Mouse (Mus musculus): Measurements from ENCODE around the gene Sox6. TPM values are rescaled to one million over a fixed set of nuclear protein-coding genes. Genes with fewer than 3 reads are reported as not detected.

Sox6 gene
- total RNA-seq, 4 experiments from 2014 or later = 10.8 to 17.3 (median 12.6) TPM

DNA sequence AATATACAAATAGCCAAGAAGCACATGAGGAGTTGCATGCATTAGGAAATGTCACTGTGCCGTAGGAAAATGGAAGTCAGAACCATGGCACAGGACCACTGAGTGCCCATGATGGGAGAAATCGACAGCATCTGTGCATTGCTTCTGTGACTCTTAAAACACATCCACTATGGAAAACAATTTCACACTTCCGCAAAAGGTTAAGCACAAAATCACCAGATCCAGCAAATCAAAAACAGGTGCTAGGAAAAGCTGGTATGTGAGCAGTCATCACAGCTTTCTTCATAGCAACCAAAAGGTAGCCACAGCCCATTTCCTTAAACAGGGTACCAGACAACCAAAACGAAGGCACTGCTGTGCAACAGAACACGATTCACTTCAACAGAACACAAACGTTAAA, 52.9 kb downstream of the Sox6 start:
- DNase-seq = no peak

DNA sequence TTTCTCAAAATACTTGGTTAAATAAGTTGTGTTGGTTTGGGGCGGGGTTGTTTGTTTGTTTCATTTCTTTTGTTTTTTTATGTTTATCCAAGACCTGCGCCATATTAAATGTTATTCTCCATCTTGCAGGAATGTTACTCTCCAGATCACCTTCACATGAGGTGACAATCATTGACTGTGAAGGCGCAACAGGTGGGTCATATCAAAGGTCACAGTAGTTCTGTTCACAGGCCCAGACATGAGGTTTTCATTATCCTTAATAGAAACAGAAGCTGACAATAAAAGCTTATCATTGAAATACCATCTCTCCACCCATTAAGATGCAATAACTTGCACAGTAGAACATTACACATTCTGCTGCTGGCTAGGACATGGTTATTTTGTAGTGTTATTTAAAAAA, 54.5 kb downstream of the Sox6 start:
- DNase-seq = no peak

DNA sequence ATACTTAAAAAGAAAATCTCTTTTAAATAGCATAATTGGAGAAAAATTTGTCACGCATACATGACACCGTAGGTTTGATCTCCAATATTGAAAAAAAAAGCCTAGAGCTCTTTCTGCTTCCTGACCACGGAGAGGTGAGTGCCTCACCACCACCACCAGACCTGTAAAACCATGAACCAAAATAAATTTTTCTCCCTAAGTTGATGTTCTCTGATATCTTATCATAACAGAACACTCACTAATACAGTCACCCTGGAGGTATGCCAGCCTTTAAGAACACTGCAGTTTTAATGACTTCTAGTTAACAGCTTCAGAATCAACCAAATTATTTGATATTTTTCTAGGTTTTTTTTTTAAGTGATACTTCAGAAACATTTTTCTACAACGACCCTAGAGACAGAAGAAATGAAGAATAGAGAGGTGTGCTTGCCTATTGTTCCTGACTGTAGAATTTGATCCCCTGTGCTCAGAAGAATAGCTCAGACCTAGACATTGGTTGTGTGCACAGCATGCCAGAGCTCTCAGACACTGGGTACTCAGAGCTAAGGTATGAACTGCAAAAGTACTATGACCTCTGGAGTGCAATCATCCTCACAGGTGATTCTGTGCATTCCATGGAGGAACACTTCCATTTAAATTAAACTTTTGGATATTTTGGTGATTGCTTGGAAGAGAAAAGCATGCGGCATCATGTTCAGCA, 58.6 kb downstream of the Sox6 start:
- DNase-seq = no peak

DNA sequence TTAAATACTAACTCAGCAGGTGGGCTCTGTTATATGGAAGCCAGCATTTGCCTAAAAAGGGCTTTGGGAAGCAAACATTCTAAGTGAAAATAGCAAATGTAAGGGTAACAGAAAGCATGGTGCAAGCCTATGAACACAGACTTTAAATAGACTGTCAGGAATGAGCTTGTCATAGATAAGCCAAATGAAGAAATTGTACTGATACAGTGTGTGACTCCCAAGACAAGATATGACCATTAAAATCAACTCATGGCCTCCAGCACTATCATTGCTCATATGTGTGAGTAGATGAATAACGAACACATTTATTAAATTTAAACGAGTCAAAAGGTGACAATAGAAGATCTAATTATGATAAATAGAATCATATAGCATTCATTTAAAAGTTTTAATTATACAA, 64.1 kb downstream of the Sox6 start:
- no peak for DNase-seq

DNA sequence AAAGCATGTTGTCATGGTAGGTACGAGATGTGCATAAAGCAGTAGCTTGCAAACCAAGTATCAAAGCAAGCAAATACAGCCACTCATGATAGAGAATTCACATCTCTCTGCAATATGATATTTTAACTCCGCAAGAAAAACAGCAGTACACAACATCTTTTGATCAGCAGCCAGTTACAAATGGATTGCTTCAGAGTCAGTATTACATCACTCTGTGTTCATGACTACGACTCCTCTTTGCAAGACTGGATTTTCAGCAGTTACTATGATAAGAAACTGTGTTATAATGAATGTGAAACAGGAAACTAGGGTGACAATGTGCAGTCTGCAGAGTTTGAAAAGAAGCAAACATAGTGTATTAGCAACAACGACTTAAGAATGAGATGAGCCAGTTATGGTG, 71.4 kb downstream of the Sox6 start:
- DNase-seq = no peak

DNA sequence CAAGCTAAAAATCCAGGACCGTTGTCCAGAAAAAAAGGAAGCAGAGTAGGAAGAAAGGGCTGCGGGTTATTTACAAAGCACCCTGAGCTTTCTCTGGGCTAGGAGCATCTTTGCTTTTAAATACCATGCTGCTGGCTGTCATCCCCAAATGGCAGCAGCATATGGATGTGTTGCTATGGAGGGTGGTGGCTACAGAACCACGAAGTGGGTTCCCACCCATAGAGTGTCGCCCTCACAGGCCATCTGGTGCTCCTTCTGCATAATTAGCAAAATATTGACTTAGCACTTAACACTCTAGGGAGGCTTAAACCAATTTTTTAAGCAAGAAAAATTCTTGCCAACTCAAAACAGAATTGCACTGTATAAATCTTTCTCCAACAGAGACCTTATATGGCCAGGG, 72.4 kb downstream of the Sox6 start:
- DNase-seq = no peak

DNA sequence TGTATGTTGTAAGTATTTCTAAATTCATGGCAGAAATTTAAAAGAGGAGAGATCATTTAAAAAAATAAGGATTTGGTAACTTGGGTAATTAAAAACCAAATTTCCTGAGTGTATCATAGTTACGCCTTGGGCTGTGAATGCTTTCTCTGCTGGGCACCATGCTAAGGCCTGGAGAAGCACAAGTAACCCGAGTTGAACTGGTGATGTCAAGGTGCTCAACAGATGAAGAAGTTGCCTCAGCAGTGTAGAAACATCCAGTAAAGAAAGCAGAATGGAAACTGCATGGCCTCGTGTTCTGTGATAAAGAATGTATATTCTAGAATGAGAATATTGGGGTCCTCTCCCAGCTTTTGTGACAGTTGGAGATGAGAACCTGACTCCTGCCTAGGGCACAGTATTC, 85.5 kb downstream of the Sox6 start:
- DNase-seq = no peak

DNA sequence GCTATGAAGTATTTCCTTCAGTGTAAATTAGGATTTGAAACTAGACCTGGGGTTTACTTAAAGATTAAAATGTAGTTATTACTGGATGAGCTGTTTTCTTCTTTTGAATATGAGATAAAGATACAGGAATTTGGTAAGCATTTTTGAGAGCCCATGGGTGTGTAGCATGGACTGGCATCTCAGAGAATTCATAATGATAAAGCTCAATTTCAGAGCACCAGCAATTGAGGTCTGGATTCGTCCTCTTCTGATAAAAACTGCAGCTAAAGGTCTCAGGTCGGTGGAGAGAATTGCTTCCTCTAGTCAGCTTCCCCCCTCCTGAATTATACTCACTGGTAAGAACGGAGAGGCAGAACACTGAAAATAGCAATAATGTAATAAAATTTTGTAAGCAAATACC, 86.4 kb downstream of the Sox6 start:
- DNase-seq = no peak

DNA sequence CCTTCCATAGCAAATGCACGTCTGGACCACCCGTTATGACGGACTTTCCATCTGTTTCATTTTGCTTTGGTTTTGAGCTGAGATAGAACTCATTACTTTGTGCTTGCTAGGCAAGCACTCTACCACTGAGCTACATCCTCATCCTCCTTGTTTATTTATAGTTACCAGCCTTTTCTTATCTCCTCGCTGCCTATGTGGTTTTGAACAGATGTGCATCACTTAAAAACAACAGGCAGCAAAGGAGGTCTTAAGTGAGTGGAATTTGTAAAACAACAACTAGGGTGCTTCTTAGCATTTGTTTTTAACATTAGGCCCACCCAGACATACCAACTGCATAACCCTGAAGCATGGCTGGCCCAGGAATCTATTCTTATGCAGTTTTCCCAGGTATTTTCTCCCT, 86.9 kb downstream of the Sox6 start:
- DNase-seq = no peak

DNA sequence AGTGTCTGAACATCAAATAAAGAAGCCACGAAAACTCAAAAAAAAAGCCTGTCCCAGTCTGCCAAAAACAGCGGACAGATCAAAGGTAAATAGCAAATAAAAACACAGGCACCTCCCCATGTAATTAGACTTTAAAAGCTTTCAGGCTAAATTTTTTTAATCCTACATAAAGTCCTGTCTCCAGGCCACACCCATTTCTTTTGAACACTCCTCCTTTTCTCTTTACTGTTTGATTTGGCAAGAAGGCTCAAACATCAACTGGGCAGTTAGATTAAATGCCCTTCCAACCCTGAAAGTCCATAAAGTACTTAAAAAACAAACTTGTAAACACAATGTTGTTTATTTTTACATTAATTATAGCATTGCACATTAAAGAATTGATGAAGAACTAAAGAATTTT, 90.7 kb downstream of the Sox6 start:
- no peak for DNase-seq

DNA sequence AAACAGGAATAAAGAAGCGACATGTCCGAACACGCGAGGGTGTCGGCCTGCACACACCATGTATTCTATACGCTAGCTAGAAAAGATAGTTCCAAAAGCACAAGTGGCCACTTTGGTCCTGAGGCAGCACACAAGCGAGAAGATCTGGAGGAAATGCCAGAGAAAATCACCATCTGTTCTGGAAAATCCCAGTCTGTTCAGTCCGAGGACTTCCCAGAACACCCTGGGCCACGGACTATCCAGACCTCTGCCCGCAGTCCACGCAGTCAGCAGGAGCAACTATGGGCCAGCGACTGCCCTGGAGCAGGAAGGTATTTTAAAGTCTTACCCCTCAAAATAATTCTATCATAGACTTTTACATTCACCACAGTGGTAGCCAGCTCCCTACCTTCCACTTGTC, 92.0 kb downstream of the Sox6 start:
- no peak for DNase-seq

DNA sequence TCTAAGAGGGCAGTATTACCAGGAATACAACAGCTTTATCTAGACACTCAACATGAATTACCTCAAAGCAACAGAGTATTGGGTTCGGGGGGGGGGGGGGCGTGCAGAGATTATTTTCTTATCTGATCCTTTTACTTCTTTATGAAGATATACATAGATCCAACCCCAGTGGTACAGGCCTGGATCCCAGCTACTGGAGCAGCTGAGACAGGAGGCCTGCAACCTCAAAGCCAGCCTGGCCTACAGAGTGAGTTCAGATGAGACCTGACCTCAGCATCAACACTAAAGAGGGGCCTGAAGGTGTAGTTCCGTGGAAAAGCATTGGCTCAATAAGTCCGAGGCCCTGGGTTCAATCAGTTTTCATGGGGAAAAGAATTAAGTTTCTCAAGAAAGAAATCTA, 93.1 kb downstream of the Sox6 start:
- DNase-seq = no peak

DNA sequence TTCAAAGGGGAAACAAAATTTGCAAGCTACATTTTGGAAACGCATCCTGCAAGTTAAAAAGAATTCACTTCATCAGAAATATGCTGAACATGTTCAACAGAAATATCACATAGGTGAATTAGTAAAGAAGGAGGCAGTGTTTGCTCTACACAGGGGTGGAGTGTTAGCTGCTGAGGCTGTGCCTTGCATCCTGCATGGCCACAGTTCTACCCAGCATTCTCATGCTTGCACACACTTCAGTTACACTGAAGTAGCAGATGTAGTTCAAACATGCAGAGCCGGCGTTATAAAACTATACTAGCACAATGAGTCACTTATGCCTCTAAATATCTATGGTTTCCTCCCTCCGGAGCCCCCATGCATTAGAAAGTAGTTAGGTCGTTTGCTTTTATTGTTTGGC, 94.3 kb downstream of the Sox6 start:
- DNase-seq = no peak

DNA sequence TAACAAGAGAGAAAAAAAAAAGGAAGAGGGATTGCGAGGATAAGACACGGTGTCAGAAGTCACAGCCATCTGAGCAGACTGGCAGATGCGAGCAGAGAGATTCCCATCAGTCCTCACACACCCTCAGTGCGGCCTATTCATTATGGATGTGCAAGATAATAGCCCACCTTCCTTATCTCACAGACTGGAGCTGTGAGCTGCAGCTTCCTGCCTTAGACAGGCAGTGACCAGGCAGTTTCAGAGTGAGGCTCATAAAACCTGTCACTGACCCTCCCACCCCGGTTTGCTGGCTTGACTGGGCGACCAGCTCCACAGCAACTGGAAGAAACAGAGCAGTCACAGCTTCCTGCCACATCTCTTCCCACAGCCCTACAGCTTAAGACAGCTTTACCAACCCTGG, 96.8 kb downstream of the Sox6 start:
- DNase-seq = no peak

DNA sequence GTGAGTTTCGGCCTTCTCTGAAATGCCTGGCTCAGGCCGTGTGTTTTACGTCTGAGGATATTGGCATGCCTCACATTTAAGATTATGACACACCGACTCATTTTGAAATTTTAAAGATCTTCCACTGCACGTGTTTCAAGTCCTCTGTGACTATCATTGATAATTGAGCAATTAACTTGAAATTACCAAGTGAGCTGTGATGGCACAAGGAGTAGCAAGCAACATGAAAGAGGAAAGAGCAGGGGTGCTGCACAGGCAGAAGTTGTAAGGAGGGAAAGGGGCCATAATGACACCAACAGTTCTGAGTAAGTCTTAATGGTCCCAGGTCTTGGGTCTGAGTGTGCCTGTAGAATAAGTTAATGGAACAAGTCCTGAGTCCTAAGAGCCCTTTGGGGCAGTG, 99.3 kb downstream of the Sox6 start:
- no peak for DNase-seq

DNA sequence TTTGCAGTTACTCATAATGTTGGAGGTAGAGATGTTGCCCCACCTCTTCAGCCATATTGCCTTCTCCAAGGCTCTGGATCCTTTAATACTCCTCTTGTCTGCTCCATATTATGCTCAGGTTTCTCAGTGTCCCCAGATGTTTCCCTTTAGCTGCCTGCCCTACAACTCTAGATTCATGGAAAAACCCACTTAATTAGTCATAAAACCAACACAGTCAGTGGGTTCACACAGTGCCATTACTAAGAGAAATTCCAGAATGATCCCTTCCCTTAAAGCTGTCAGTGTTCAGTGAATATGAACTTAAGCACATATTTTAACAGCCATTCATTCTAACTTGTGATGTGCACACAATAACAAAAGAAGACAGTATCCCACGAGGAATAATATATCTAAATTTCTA, 101.7 kb downstream of the Sox6 start:
- no peak for DNase-seq

DNA sequence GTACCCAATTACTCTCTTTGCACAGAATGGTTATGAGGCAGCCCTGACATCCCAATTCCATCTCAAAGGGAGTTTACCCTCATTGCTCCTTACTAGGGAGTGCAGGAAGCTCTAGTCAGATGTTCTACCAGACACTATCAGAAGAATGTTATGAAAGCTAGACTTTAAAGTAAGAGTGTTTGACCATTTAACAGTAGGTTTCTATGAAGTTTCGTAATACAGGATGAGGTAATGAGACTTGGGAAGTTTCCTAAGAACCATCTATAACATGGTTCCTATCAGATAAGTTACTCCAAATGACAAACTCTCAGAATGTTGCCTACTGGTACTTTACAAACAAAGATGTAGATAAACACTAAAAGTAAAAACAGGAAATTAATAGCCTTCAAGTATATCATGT, 123.3 kb downstream of the Sox6 start:
- DNase-seq = no peak

DNA sequence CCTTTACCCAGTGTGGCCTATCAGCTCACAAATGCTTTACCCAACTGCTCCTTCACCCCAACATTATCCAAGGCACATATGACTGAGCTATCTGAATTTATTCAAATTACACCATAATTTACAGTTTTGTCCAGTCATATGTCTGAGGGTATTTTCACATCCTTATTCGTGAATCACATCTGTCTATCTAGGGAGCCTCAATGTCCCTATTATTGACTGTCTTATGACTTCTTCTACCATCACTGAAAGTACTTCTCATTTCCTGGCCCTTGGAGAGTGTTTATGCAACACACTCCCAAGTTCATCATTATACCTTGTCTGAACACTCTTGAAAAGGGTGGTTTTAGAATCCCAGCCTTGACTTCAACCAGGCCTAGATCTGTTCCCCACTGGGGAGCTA, 128.3 kb downstream of the Sox6 start:
- DNase-seq = no peak

DNA sequence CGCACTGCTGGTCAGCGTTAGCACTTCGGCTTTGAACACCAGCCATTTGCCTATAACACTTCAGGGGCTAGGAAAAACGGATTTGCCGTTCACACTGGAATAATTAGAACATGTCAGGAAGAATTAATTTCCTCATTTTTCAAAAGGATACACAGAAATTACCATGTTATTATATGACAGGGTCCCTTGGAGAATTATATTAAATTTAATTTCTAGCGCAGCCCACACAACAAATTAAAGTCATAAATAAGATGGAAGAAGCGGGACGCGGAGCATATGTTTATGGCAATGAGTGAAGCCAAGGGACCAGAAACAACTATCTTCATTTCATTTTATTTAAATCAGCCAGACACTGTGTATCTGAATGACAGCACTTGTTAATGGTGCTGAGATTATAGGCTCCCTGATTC, 133.8 kb downstream of the Sox6 start:
- DNase-seq = no peak

DNA sequence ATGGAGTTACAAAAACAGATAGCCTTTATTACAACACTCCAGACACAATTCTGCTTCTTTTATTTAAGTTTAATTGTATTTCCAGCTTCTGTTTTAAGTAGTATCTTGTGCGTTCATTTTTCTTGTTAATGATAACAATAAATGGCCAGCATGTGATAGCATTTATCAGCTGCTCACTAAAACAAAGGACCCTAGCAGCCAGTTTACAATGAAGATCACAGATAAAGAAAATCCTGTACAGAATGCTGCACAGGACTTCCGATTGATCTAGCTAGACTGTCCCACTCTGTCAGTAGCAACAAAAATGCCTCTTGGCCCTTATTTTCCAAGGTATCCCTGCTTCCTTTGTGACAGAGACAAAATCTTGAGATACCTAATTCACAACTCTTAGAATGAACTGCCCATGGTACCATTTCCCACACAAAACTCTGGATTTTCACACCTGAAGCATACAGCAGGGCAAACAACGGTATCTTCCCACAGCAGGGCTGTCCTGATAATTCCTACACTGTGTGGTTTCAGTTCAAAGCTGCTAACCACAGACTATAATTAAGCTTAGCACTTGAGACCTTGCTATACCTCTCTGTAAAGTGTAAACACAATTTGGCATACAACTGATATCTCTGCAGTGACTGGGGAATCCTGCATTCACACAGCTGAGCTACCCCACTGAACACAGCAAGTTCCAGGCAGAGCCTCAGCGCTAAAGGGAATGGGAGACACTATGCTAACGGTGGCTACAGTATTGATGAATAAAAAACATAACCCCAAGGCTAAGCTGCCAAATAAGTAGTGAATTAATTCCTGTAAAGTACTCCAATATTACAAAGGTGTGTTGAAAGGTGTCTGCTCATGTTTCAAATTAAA, 134.4 kb downstream of the Sox6 start:
- no peak for DNase-seq

DNA sequence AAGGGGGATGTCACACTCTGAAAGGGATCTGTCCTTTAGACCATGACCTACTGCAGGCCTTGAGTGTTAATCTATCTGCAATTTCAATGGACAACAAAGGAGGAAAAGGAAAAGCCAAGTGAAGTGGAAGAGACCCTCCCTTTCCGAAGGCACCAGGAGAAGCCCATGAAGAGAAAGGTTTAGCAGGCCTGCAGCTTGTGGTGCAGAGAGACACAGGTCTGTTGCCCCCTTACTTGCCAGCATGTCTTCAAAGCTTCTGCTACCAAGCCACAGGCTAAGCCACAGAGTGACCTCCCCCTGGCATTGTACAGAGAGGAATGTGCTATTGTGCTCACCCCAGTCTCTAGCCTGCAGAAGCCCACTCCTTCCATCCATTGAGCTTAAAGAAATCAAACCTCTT, 135.2 kb downstream of the Sox6 start:
- DNase-seq = no peak

DNA sequence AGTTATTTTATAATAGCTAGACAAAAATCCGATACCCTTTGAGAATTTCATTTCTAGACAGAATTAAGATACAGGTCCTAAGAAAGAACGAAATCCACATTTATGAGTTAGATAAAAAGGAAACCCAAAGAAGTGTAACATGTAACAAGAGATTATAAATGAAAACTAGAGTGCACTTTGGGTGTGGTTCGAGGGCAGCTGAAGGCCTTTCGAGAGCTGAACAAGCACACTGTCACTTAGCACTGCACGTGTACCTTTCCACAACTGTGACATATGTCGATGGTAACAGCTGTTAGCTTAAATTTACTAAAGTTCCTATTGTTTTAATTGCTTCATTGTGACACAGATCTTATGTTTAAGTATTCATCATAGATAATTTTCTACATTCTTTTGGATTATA, 142.8 kb downstream of the Sox6 start:
- no peak for DNase-seq

DNA sequence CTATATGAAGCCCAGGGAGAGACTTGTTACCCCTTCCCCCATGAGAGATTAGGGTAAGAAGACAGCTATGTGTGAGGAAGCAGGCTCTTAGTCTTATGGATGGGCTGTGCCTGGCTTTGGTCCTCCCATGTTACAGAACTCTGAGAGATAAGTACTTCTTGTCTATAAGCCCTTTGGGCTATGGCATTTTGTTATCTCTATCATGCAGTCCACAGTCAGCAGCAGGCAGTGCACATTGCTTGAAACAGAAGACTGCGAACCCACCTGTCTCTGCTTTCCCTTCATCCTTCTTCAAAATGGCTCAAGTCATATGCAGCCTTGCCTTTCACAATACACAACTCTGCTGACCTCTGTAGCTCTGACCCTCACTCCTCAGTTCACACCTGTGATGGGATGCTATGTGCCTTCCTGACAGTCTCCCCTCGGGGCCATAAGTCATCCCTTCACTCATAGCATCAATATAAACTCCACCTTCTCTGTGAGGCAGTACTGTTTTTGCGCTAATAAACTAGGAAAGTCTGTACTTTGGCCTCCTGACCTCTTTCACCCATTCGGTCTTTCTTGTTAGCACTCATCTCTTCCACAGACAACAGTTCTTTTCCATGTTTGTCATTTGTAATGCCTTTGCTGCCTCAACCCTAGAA, 143.4 kb downstream of the Sox6 start:
- DNase-seq = no peak

DNA sequence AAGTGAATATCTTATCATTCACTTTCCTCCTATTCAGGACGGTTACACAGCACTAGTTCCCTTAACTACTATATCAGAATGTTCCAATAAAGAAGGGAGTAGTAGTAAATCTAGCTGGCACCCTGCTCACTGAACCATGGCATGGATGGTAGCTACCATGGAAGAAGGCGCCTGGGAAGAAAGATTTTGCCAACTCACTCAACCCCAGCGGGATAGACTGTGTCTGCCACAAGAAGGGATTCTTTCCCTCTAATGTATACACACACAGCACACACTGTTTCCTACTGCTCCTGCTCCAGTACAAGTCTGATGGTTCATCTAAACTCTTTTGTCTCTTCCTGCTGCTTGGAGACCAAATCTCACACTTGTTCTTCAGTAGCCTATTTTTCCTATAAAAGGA, 147.1 kb downstream of the Sox6 start:
- DNase-seq = no peak
